Mouse (Mus musculus): Measurements from ENCODE around the gene Ttll9.

Ttll9 gene

DNA sequence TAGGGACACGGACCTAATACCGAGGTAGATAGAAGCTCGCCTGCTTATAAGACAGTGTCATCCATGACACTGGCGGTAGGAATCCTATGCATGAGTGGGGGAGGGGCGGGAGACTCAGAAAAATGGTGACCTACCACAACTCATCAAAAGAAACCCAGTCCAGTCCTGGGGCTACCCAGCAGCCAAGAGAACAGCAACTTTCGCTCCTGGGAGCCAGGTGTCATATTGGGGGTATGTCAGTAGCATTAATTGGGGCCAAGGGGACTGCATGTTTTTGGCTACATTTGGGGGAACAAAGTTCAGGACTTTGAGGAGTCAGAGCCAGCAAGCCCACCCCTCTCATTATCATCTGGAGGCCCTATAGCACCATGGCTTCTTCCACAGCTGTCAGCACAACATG, 88.8 kb downstream of the Ttll9 start:
- DNase-seq (ENCODE audit: low spot score), result no peak

DNA sequence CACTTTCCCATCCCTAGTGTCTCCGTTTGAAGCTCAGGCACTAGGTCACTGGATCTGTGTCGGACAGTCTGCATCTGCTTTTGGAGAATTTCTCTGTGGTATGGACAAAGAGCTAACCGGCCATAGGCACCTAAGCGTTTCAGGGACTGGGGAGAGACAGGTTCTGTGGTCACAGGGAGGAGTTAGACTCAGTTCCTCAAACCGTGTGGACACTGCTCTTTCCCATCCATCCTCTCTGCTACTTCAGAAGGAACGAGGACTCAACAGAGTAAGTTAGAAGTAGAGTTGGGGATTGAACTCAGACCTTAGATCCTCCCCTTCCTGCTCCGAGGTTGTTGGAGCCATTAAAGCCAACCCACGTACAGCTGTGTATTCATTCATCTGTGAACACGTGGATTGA, 89.3 kb downstream of the Ttll9 start:
- DNase-seq (ENCODE audit: low spot score), result no peak

DNA sequence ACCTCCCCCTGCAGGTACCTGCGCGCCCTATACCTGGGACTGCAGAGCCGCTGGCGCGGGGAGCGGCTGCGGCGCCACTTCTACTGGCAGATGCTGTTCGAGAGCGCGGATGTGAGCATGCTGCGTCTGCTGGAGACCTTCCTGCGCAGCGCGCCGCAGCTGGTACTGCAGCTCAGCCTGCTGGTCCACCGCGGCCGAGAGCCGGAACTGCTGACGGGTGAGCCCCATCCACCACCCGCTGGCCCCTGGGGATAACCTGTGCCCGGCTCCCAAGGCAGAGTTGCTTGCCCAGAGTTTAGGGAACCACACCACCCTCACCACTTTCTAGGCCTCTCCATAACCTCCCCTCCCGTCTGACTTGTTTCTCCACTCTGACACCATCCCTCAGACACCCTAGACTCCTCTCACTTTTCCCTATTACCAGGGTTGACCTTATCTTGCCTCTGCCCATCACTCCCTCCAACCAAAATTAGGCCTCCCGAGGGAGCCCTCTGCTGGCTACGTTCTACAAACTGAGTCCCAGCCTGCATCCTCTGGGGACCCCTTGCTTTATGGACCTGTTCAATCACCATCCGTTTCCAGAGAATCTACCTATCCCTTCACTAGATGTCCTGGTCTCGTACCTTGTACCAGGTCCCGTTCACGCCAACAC, 90.5 kb downstream of the Ttll9 start:
- no peak for DNase-seq (ENCODE audit: low spot score)

DNA sequence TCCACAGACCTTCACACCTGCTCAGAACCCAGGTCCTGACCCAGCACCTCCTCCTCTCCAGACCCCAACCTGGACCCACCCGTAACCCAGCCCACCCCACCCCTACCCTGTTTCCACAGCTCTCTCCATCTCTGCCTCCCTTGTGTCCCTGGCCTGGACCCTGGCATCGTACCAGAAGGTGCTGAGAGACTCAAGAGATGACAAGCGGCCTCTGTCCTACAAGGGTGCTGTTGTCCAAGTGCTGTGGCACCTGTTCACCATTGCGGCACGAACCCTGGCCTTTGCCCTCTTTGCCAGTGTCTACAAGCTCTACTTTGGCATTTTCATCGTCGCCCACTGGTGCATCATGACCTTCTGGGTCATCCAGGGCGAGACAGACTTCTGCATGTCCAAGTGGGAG, 91.6 kb downstream of the Ttll9 start:
- no peak for DNase-seq (ENCODE audit: low spot score)

DNA sequence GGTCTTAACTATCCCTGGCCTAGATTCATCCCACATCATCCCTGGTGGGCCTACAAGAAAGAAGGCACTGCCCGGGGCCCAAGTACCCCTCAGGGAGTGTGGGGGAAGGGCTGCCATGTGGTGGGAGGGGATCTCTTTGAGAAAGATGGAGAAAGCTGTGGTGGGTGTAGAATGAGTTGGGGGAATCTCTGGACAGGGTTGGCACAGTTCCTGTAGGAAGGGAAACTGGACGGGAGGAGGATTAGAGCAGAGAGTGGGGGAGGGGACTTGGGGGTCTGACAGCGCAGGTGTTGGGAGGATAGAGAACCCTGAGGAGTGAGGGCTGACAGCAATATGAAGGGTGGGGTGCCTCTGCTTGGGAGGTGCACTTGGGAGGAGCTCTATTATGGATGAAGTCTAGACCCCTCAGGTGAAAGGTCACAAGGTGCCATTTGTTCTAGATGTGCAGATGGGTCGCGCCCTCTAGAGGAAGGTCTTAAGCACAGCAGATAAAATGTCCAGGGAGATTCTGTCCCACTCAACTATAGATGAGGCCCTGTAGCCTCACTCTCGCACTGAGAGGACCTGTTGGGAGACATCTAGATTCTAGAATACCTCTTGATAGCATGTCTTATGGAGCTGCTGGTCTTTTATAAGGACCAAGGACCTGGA, 93.1 kb downstream of the Ttll9 start:
- DNase-seq (ENCODE audit: low spot score), result no peak
